Mouse (Mus musculus) mouse trophoblast stem cell (cell line): ENCODE results near the gene Kcnip1.

Experiments
- in situ Hi-C, 2 experiments: fragments of 300-500 bp; cut with MseI, MboI; formaldehyde crosslinking; loops; 2 replicates in 1 of 2; 3 replicates in 1 of 2; pipeline ENCODE4 v1.15.1; 2025

The Kcnip1 gene

DNA sequence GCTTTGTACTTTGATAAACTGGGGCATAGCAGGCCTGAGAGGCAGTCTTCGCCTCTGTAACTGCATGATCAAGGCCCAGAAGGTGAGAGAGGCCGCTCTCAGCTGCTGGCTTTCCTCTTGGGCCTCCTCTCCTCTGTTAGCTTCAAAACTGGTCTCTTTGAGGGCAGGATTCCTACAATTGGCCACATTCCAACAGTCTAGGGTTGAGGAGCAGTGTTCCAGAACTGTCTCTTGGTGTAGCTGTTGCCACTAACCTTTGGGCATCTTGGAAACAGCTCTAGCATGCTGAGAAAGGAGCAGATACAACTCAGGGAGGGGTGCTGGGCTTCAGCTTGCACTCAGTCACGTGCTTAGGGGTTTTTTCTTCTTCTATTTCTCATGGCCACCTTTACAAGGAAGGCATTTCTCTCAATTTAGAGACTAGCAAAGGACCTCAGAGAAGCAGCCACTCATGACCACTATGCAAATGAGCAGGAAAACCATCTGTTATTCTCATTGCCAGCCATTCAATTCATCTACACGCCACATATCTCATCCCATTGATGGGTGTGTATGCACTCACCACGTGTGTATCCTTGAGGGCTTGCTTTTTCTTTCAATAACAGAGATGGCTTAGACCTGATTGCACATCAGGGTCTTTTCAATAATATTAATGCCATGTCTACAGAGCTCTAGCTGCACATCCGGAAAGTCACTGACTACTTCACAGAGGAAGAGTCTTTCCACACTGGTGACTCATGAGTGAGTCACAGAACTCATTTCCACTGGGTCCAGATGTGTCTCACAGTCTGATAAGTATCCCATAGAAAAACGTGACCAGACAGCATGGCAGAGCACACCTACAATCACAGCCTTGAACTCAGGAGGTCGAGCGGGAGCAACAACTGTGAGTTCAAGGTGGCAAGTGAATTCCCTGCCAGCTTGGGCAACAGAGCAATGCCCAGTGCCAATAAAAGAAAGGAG is 225.7 kb downstream of the Kcnip1 start:
- in situ Hi-C loops, result no loop called here

- in situ Hi-C loops, result no loop called here
Observed at GRCm38 (mm10) chr11:33761201-33761755, 231.7 kb downstream of the Kcnip1 start.

GRCm38 (mm10) chr11:33756624-33757023 is 236.3 kb downstream of the Kcnip1 start:
- in situ Hi-C loops, result no loop called here

DNA sequence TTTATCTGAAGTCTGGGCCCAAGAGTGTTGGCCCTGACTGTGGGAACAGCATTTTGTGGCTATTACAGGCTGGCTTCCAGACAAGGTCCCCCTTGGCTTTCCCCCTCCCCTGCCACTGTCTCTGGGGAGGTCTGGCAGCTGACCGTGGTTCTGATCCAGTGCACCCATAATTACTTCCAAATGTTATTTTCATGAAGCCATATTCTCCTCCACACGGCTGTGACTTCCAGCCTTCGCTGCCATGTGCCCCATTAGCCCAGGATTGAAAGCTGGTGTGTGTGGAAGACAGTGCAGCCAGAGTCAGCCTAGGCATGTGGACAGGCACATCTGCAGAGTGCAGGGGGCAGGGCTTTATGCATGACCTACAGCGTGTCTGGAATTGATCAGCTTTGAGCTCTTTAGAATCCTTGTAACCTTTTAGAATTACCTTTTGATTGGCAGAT is 240.5 kb downstream of the Kcnip1 start:
- in situ Hi-C loops, result no loop called here

DNA sequence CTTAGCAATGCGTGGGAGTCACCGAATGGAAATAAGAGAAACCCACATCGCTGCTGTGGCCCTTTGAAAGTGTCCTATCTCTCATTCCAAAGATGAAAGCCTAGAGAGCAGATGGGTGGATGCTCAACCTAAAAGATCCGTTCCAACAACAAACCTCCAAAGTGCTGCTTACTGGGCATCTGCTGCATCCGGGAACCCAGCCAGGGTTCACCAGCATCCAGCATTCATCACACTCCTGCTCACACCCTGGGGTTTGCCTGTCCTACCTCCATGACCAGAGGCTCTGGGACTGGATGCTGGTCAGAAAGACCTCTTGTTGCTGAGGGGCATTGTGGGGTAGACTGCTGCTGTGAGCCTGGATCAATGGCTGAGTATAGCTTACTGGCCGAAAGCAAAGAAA is 241.4 kb downstream of the Kcnip1 start:
- in situ Hi-C loops, result no loop called here

DNA sequence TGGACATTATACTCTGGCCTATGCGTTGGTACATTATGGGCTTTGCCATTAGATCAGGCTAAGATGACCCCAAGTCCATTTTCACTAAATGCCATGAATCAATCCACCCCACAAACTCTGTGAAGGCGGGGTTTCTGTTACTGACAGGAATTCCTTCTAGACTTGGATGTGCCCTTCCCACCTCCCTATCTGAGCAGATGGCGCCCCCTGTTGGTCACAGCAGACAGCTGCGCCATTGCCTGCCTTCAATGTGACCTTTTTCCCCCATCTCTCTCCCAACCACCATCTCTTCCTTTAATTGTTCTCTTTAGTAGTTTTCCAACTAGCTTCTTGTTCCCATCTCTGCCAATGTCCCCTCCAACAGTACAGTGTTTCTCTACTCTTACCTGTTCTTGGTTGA is 243.0 kb downstream of the Kcnip1 start:
- in situ Hi-C loops, result no loop called here

DNA sequence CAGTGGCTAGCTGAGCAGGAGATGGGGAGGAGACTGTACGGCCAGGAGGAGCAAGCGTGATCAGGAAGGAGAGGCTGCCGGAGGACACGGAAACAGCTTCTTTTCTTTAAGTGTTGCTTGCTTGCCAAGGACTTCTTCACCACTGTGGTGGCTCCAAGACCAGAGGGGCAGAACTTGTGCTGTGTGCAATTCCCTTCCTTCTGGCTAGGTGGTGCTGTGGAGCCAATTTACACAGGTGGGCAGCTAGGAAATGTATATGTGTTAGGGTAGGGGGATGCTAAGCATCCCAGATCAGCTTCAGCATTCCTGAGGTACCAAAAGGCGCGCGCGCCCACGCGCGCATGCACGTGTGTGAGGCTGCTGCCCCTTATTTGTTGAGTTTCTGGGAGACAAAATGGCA is 243.5 kb downstream of the Kcnip1 start:
- in situ Hi-C loops, result no loop called here

- in situ Hi-C loops, result no loop called here
Observed at GRCm38 (mm10) chr11:33748754-33749153, 244.2 kb downstream of the Kcnip1 start.

DNA sequence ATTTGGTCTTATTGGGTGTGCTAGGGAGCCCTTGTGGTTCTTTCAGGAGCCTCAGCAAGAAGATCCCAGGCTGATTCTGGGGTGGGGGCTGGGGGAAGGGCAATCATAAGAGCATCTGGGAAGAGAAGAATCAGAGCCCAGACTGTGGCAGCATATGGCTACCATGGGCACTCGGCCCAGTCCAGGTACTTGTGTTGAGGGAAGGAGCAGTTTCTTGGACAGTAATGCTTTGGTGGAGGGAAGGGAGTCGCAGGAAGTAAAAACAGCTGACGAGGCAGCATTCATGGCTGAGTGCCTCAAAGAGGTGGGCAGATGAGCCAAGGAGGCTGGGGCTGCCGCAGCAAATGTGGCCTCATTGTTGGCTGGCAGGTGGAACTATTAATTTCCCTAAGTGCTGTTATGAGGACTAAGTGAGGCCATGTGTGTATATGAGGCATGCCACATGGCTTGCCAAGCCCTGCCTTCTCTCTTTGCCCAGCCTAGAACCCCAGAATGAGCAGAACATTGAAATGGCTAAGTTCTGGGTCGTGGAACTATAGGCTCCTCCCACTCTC is 245.5 kb downstream of the Kcnip1 start:
- in situ Hi-C loops, result no loop called here

DNA sequence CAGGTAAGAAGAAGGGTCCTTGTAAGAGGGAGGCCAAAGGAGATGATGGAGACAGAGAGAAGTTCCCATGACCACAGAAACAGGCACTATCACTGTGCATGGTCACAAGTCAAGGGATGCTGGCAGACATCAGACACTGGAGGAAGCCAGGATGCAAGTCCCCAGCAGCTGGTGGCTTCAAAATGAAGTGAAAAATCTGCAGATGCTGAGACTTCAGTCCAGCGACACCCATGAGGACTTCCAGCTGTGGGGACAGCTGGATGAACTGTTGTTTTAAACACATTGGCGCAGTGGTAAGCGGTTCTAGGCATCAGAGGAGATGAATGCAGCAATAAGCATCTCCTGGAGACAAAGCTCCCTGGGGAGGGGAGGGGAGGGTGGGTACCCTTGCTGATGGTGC is 246.6 kb downstream of the Kcnip1 start:
- in situ Hi-C loops, result no loop called here

GRCm38 (mm10) chr11:33745821-33746329 is 247.1 kb downstream of the Kcnip1 start:
- in situ Hi-C loops, result no loop called here

- in situ Hi-C loops, result no loop called here
Observed at GRCm38 (mm10) chr11:33744429-33744828, 248.5 kb downstream of the Kcnip1 start.

- in situ Hi-C loops, result no loop called here
Observed at GRCm38 (mm10) chr11:33740187-33740586, 252.8 kb downstream of the Kcnip1 start.

GRCm38 (mm10) chr11:33736426-33736825 is 256.5 kb downstream of the Kcnip1 start:
- in situ Hi-C loops, result no loop called here

- in situ Hi-C loops, result loop anchor here (5.0 kb wide), 1 partner anchor 184 kb away; no protein-coding TSS in a partner anchor
Observed at GRCm38 (mm10) chr11:33733269-33733668, 259.7 kb downstream of the Kcnip1 start.

DNA sequence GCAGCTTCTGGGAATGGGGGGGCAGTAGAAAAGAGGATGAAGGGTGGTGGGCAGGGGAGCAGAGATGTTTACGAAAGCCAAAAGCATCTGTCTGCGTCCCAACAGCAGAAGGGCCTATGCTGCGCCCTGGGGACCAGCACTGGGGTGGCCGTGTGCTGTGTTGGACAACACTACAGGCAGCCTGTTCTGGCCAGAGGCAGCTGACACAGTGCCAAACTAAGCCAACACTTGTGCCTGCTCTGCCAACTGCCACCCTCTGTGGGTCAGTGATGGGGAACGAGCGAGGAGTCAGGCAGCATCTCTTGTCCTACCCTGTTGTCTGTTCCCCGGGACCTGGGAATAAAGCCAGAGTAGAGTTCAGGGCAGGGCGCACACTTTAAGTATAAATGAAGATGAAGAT is 260.6 kb downstream of the Kcnip1 start:
- in situ Hi-C loops, result loop anchor here (5.0 kb wide), 1 partner anchor 185 kb away; no protein-coding TSS in a partner anchor

- in situ Hi-C loops, result loop anchor here in 1 of 2 experiments (25.0 kb wide), 1 partner anchor 534 kb away; no protein-coding TSS in a partner anchor
Observed at GRCm38 (mm10) chr11:33721297-33721696, 271.7 kb downstream of the Kcnip1 start.

DNA sequence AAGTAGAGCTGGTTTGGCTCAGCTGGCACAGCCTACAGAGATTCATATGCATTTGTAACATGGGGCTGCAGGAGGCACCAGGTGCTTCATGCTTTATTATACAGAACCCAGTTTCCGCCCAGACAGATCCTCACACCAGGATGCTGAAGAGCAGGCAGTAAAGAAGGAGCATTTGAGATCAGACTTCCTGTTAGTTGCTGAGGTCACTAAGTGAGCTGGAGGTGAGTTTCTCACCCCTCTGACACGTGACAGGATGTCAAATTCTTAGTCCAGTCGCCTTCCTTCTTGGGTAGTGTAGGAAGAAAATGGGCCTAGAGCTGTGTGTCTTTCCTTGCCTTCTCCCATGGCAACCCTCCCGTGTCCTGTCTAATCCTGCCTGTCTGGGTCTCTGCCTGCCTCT is 286.2 kb downstream of the Kcnip1 start:
- in situ Hi-C loops, result loop anchor here in 1 of 2 experiments (25.0 kb wide), 1 partner anchor 519 kb away; no protein-coding TSS in a partner anchor

DNA sequence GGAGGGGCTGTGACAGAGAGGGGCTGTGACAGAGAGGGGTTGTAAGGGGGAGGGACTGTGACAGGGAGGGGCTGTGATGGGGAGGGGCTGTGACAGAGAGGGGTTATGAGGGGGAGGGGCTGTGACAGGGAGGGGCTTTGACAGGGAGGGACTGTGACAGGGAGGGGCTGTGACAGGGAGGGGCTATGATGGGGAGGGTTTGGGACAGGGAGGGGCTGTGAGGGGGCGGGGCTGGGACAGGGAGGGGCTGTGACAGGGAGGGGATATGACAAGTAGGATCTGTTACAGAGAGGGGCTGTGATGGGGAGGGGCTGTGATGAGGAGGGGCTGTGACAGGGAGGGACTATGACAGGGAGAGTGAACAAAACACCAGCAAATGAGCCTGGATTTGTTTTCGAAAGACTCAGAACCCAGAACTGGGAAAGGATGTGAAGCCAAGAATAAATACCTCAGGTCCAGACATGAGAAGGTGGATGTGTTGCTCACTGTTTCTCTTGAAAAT is 290.9 kb downstream of the Kcnip1 start:
- in situ Hi-C loops, result loop anchor here in 1 of 2 experiments (25.0 kb wide), 1 partner anchor 515 kb away; no protein-coding TSS in a partner anchor

DNA sequence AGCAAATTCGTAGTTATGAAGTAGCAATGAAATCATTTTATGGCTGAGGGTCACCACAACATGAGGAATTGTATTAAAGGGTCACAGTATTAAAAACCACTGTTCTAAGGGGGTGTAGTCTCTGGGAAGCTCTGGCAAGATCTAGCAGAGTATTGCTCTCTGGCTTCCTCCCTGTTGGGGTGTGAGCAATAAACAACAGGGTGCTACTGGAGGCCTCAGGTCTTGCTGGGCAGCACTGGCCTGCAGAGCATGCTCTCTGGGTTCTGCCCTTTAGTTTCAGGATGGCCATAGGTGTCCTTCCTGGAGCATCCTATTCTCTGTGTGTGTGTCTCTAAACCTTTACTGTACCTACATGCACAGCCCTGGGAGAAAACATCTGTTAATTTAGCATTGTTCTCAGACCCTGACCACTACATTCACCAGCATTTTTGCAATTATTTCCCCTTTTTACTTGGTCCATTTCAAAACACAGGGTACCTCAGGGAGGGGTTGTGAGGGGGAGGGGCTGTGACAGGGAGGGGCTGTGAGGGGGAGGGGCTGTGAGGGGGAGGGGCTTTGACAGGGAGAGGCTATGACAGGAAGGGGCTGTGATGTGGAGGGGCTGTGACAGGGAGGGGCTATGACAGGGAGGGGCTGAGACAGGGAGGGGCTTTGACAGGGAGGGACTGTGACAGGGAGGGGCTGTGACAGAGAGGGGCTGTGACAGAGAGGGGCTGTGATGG is 291.6 kb downstream of the Kcnip1 start:
- in situ Hi-C loops, result loop anchor here in 1 of 2 experiments (25.0 kb wide), 1 partner anchor 514 kb away; no protein-coding TSS in a partner anchor

DNA sequence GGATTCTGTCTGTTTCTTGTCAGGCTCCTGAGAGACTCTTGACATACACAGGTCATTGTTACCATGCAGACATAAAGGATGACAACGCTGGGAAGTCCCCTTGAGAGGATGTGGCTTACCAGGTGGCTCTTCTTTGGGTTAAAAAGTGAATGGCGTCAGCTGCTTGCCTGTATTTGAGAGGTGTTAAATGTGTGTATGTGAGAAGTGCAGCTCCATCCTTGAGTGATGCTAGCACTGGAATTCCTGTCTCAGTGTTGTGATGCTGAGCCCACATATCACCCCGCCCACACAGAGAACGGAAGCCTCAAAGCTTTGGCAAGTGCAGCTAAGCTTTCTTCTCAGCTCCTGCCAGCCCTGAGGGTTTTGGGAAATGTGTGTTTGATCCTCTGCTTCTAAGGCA is 292.2 kb downstream of the Kcnip1 start:
- in situ Hi-C loops, result loop anchor here in 1 of 2 experiments (25.0 kb wide), 1 partner anchor 513 kb away; no protein-coding TSS in a partner anchor
